Comparison of ENCODE assay signal across 23 mouse cellular contexts in genomic region chr16:44951360-44952114, GRCm38 (mm10). TPM values are rescaled to one million over a fixed set of nuclear protein-coding genes. Genes with fewer than 3 reads are reported as not detected.
DNase-seq lines count a peak whose midpoint lies in the region; ATAC-seq lines count a peak whose summit lies in the region.
"Had no signal": no experiment of that assay in that cellular context is flagged by ENCODE, and none has a peak within 500 bp of the region (broad histone marks: within the 10 kb centered on the region; RNA-seq: fewer than 3 reads in every experiment).

No protein-coding gene starts in this region.

- H3K9me3 ChIP-seq in intestine, embryonic 16.5 days (ENCODE audit: control insufficient read depth, low read length): no peaks in the 10 kb centered on the region
- no peaks in the 10 kb centered on the region for H3K9me3 ChIP-seq in intestine, embryonic 15.5 days
- H3K9me3 ChIP-seq: forebrain, embryonic 13.5 days; hindbrain, embryonic 15.5 days; limb, embryonic 15.5 days; midbrain, embryonic 13.5 days had no signal

- no peak overlapping the region for H3K4me3 ChIP-seq in intestine, embryonic 16.5 days (ENCODE audit: low read length)
- no peak overlapping the region for H3K4me3 ChIP-seq in intestine, embryonic 15.5 days (replicated peaks)
- H3K4me3 ChIP-seq: forebrain, embryonic 13.5 days; hindbrain, embryonic 15.5 days; limb, embryonic 15.5 days; midbrain, embryonic 13.5 days had no signal

- H3K36me3 ChIP-seq in intestine, embryonic 16.5 days (ENCODE audit: control insufficient read depth, insufficient read depth, low read length): no peaks in the 10 kb centered on the region
- H3K36me3 ChIP-seq in intestine, embryonic 15.5 days: no peaks in the 10 kb centered on the region
- H3K36me3 ChIP-seq: hindbrain, embryonic 15.5 days; limb, embryonic 15.5 days; midbrain, embryonic 13.5 days had no signal

- DNase-seq in right cerebral cortex, postnatal 25 days: peak; percentile 7
- DNase-seq in right cerebral cortex, postnatal 14 days: no peak
- DNase-seq in gastrocnemius, postnatal 10 days: no peak
- no peak for DNase-seq in adrenal gland, postnatal 14 days
- DNase-seq: adrenal gland, adult 2 months; cerebellum, adult 11 months; cerebellum, postnatal 25 days; kidney, adult 11 months; kidney, postnatal 10 days; lung, adult 18-20 months; right cerebral cortex, adult 18-20 months; thymus, postnatal 36 days had no signal

- H3K4me2 ChIP-seq in intestine, embryonic 16.5 days (ENCODE audit: low read depth, low read length): no peak overlapping the region
- H3K4me2 ChIP-seq in intestine, embryonic 15.5 days (replicated peaks): no peak overlapping the region
- H3K4me2 ChIP-seq: forebrain, embryonic 13.5 days; hindbrain, embryonic 15.5 days; limb, embryonic 15.5 days; midbrain, embryonic 13.5 days had no signal

- H3K27me3 ChIP-seq in intestine, embryonic 16.5 days (replicated peaks; ENCODE audit: control insufficient read depth, insufficient read depth, low read length): no peaks in the 10 kb centered on the region
- no peaks in the 10 kb centered on the region for H3K27me3 ChIP-seq in intestine, embryonic 15.5 days (replicated peaks)
- H3K27me3 ChIP-seq: forebrain, embryonic 13.5 days; hindbrain, embryonic 15.5 days; limb, embryonic 15.5 days; midbrain, embryonic 13.5 days had no signal

- H3K27ac ChIP-seq in intestine, embryonic 16.5 days (ENCODE audit: low read length): no peak overlapping the region
- no peak overlapping the region for H3K27ac ChIP-seq in intestine, embryonic 15.5 days
- H3K27ac ChIP-seq: forebrain, embryonic 13.5 days; hindbrain, embryonic 15.5 days; limb, embryonic 15.5 days; midbrain, embryonic 13.5 days had no signal

- no peak overlapping the region for H3K9ac ChIP-seq in intestine, embryonic 16.5 days (ENCODE audit: low read depth, low read length)
- no peak overlapping the region for H3K9ac ChIP-seq in intestine, embryonic 15.5 days
- H3K9ac ChIP-seq: forebrain, embryonic 13.5 days; hindbrain, embryonic 15.5 days; limb, embryonic 15.5 days; midbrain, embryonic 13.5 days had no signal

- H3K4me1 ChIP-seq in intestine, embryonic 16.5 days (ENCODE audit: control insufficient read depth, insufficient read depth, low read length): no peaks in the 10 kb centered on the region
- no peaks in the 10 kb centered on the region for H3K4me1 ChIP-seq in intestine, embryonic 15.5 days (replicated peaks)
- H3K4me1 ChIP-seq: forebrain, embryonic 13.5 days; hindbrain, embryonic 15.5 days; limb, embryonic 15.5 days; midbrain, embryonic 13.5 days had no signal

- WGBS in intestine, embryonic 16.5 days: 59% methylated on average over 4 of the region's 4 CpGs
- 68% methylated on average over 4 of the region's 4 CpGs for WGBS in intestine, embryonic 15.5 days

- ATAC-seq in intestine, embryonic 16.5 days: peak; percentile 38; the same call in 1 of the 2 replicates
- no peak for ATAC-seq in intestine, embryonic 15.5 days
- peak; percentile 97 for ATAC-seq in megakaryocyte, adult 5-6 weeks (ENCODE audit: poor library complexity, severe bottlenecking)
- ATAC-seq: forebrain, embryonic 13.5 days; midbrain, embryonic 13.5 days had no signal

RNA-seq across cellular contexts. Expression of gene Cd200r3, which starts 8.1 kb away (rescaled TPM):
- 0.49 and 0.56 TPM in 2 replicates for polyA plus RNA-seq in intestine, embryonic 16.5 days (2015; fragmentation: Nextera tagmentation; extraction: Ambion mirVana)
- 0.45 and 0.75 TPM in 2 replicates for polyA plus RNA-seq in intestine, embryonic 15.5 days (2015; fragmentation: Nextera tagmentation; extraction: Ambion mirVana)
- 47.9 and 51.3 TPM in 2 replicates for total RNA-seq in megakaryocyte, adult 5-6 weeks (2015)
- 38.5 and 47.3 TPM in 2 replicates for total RNA-seq in megakaryocyte, adult 5-6 weeks (2017)
- under 1 TPM; 0.26 to 0.43 TPM for total RNA-seq in gastrocnemius, postnatal 10 days (2021)
- 0.19 TPM in 2 replicates for total RNA-seq in adrenal gland, postnatal 14 days (2021)
- total RNA-seq: adrenal gland, adult 2 months; heart, adult 8-10 months; heart, postnatal 25 days; left cerebral cortex, postnatal 14 days had no signal
- polyA plus RNA-seq: adrenal gland, adult 2 months; brain, embryonic 14.5 days; forebrain, embryonic 13.5 days; midbrain, embryonic 13.5 days had no signal

Comparison
In these comparisons a context has a peak if more than half of its experiments do, and no peak if none do; other contexts are left out.
1. RNA of gene Cd200r3, which starts 8.1 kb away (total RNA-seq): 38.5 to 51.3 TPM in megakaryocyte, adult 5-6 weeks; 0.26 to 0.43 TPM in gastrocnemius, postnatal 10 days and 0.19 TPM in adrenal gland, postnatal 14 days; every median in the first group is over 10 times any median in the second.